Mouse (Mus musculus): ENCODE measurements at regions not wholly inside any gene's neighbourhood (a gene's known extent, or its start where the extent isn't known, plus 50 kb on each side); places are given as distances from the start of the nearest gene placed in this dataset.

GRCm38 (mm10) chr7:136082253-136082867 lies 366.2 kb upstream of the Mki67 start:
- no peak for DNase-seq
- H3K4me1 ChIP-seq (ENCODE audit: control insufficient read depth, insufficient read depth, low read length) = no peaks in the 10 kb centered on the region
- no peak overlapping the region for H3K4me3 ChIP-seq (replicated peaks; ENCODE audit: extremely low read depth, low read depth, low read length)
- WGBS = 77% methylated on average over 4 of the region's 4 CpGs
- no peak for TF ChIP-seq POLR2A (IDR thresholded peaks at IDR 0.05; ENCODE audit: borderline replicate concordance, extremely low read depth, low read depth, low read length)
- no peak for TF ChIP-seq CTCF (IDR thresholded peaks at IDR 0.05; ENCODE audit: insufficient read depth, low read length)

DNA sequence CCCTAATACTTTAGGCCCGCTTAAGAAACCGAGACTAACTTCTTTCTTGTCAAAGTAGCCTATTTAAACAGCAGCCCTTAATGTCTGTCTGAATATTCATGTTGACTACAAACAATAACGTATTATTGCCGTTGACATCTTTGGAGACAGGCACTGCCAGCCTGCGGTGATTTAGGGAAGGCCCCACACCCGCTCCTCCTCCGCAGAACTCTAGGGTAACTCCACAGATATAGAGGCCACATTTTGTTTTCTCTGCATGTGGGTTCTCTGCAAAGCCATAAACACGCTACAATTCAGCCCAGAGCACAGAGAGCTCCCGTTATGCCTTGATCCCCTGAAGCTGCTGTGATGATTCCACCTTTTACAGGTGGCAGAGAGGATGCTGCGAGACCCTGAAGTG lies 366.8 kb upstream of the Mki67 start:
- no peak for TF ChIP-seq POLR2A (IDR thresholded peaks at IDR 0.05; ENCODE audit: borderline replicate concordance, extremely low read depth, low read depth, low read length)
- no peak for TF ChIP-seq CTCF (IDR thresholded peaks at IDR 0.05; ENCODE audit: insufficient read depth, low read length)
- WGBS = 92% methylated on average over 10 of the region's 10 CpGs
- DNase-seq = no peak
- Histone ChIP-seq H3K4me1 (ENCODE audit: control insufficient read depth, insufficient read depth, low read length) (no peaks in the 10 kb centered on the region), H3K4me3 (replicated peaks; ENCODE audit: extremely low read depth, low read depth, low read length) (no peak overlapping the region)

GRCm38 (mm10) chr7:136083571-136084342 lies 367.6 kb upstream of the Mki67 start:
- no peak overlapping the region for H3K4me3 ChIP-seq (replicated peaks; ENCODE audit: extremely low read depth, low read depth, low read length)
- no peaks in the 10 kb centered on the region for H3K4me1 ChIP-seq (ENCODE audit: control insufficient read depth, insufficient read depth, low read length)
- 52% methylated on average over 14 of the region's 14 CpGs for WGBS
- TF ChIP-seq CTCF (IDR thresholded peaks at IDR 0.05; ENCODE audit: insufficient read depth, low read length) = no peak
- TF ChIP-seq POLR2A (IDR thresholded peaks at IDR 0.05; ENCODE audit: borderline replicate concordance, extremely low read depth, low read depth, low read length) = no peak
- DNase-seq = no peak

GRCm38 (mm10) chr7:136088785-136089184 lies 372.6 kb upstream of the Mki67 start:
- H3K4me1 ChIP-seq (ENCODE audit: control insufficient read depth, insufficient read depth, low read length) = no peaks in the 10 kb centered on the region
- no peak overlapping the region for H3K4me3 ChIP-seq (replicated peaks; ENCODE audit: extremely low read depth, low read depth, low read length)
- DNase-seq = no peak
- TF ChIP-seq CTCF (IDR thresholded peaks at IDR 0.05; ENCODE audit: insufficient read depth, low read length) = no peak
- TF ChIP-seq POLR2A (IDR thresholded peaks at IDR 0.05; ENCODE audit: borderline replicate concordance, extremely low read depth, low read depth, low read length) = no peak
- 80% methylated on average over 6 of the region's 6 CpGs for WGBS

DNA sequence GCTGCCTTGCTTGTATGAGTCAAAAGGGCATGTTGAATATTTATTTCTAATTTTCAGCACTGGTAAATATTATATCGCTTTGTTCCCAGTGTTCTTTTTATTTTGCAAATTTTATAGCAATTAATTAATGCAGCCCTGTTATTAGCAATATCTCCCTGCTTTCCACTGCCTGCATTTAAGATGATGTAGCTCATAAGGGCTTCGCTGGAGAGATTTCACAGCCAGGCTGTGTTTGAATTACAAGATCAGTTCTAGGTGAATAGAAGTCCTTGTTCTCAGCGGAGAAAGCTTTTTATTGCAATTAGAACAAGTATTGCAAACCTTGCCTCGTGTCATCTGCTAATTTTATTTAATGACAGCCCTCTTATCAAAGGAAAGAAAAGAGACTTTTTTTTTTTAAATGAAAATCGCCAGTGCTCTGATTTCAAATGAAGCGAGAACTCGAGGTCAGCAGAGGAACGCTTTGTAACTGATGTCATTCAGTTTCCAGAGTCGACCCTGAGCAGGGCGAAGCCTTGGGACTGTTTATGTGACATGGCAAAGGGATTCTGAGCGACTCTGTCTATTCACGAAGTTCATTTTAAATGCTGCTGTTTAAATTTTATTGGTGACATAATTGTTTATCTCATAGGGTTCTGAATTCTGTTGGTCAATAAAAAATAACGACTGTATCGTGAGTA lies 378.7 kb upstream of the Mki67 start:
- WGBS = 73% methylated on average over 14 of the region's 14 CpGs
- DNase-seq = no peak
- no peak overlapping the region for H3K4me3 ChIP-seq (replicated peaks; ENCODE audit: extremely low read depth, low read depth, low read length)
- no peaks in the 10 kb centered on the region for H3K4me1 ChIP-seq (ENCODE audit: control insufficient read depth, insufficient read depth, low read length)
- TF ChIP-seq CTCF (IDR thresholded peaks at IDR 0.05; ENCODE audit: insufficient read depth, low read length) = no peak
- no peak for TF ChIP-seq POLR2A (IDR thresholded peaks at IDR 0.05; ENCODE audit: borderline replicate concordance, extremely low read depth, low read depth, low read length)

- H3K4me1 ChIP-seq (ENCODE audit: control insufficient read depth, insufficient read depth, low read length) = no peaks in the 10 kb centered on the region
- 90% methylated on average over 4 of the region's 4 CpGs for WGBS
- H3K4me3 ChIP-seq (replicated peaks; ENCODE audit: extremely low read depth, low read depth, low read length) = no peak overlapping the region
- no peak for DNase-seq
- no peak for TF ChIP-seq CTCF (IDR thresholded peaks at IDR 0.05; ENCODE audit: insufficient read depth, low read length)
These were observed 387.9 kb upstream of the Mki67 start for GRCm38 (mm10) chr7:136104021-136104420.

DNA sequence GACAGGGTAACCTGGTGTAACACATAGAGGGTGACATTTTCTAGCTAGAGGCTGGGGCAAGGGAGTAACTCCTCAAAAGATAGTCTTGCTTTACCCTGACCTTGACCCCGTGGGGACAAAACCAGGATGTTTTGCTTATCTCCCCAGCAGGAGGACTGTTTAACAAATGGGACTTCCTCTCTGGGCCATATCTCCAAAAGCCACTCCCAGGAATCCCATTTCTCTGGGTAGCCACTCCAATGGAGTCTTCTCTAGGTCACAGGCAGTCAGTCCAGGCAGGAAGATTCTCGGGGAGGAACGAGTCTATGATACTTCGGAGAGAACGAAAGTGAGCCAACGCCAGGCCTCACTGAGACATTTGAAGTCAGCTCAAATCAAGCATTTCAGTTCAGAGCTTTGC lies 396.0 kb upstream of the Mki67 start:
- DNase-seq = no peak
- no peak for TF ChIP-seq CTCF (IDR thresholded peaks at IDR 0.05; ENCODE audit: insufficient read depth, low read length)
- no peak for TF ChIP-seq POLR2A (IDR thresholded peaks at IDR 0.05; ENCODE audit: borderline replicate concordance, extremely low read depth, low read depth, low read length)
- H3K4me3 ChIP-seq (replicated peaks; ENCODE audit: extremely low read depth, low read depth, low read length) = no peak overlapping the region
- no peaks in the 10 kb centered on the region for H3K4me1 ChIP-seq (ENCODE audit: control insufficient read depth, insufficient read depth, low read length)
- WGBS = 36% methylated on average over 6 of the region's 6 CpGs

DNA sequence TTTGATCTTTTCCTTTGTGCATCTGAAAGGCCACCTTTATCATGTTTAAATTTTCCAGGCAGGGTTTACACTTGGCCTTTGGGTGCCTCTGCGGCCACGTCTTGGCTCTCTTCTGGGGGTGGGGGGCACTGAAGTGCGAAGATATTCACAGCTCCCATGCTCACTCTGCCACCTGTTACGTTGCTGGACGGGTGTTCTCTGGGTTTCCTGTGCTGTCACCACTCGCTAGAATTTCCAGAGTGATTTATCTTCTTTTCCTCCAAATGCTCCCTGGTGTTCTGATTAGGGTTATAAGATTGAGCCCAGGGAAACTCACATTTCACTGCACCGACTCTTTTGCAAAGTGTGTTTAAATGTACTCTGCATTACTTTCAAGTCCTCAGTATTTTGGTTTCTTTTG lies 404.8 kb upstream of the Mki67 start:
- peaks cover 2% of the 10 kb centered on the region; the same call in 1 of the 2 replicates for H3K4me1 ChIP-seq (ENCODE audit: control insufficient read depth, insufficient read depth, low read length)
- no peak overlapping the region for H3K4me3 ChIP-seq (replicated peaks; ENCODE audit: extremely low read depth, low read depth, low read length)
- WGBS = 47% methylated on average over 7 of the region's 7 CpGs
- TF ChIP-seq POLR2A (IDR thresholded peaks at IDR 0.05; ENCODE audit: borderline replicate concordance, extremely low read depth, low read depth, low read length) = no peak
- no peak for TF ChIP-seq CTCF (IDR thresholded peaks at IDR 0.05; ENCODE audit: insufficient read depth, low read length)
- no peak for DNase-seq

GRCm38 (mm10) chr7:136121406-136121805 lies 405.2 kb upstream of the Mki67 start:
- Histone ChIP-seq H3K4me1 (ENCODE audit: control insufficient read depth, insufficient read depth, low read length) (peaks cover 2% of the 10 kb centered on the region; the same call in 1 of the 2 replicates), H3K4me3 (replicated peaks; ENCODE audit: extremely low read depth, low read depth, low read length) (no peak overlapping the region)
- TF ChIP-seq POLR2A (IDR thresholded peaks at IDR 0.05; ENCODE audit: borderline replicate concordance, extremely low read depth, low read depth, low read length) = no peak
- no peak for TF ChIP-seq CTCF (IDR thresholded peaks at IDR 0.05; ENCODE audit: insufficient read depth, low read length)
- WGBS = 85% methylated on average over 1 of the region's 1 CpGs
- no peak for DNase-seq

All from lung, adult 2 months (tissue).